ENCODE assay signal across 15 mouse cellular contexts in the genomic region with DNA sequence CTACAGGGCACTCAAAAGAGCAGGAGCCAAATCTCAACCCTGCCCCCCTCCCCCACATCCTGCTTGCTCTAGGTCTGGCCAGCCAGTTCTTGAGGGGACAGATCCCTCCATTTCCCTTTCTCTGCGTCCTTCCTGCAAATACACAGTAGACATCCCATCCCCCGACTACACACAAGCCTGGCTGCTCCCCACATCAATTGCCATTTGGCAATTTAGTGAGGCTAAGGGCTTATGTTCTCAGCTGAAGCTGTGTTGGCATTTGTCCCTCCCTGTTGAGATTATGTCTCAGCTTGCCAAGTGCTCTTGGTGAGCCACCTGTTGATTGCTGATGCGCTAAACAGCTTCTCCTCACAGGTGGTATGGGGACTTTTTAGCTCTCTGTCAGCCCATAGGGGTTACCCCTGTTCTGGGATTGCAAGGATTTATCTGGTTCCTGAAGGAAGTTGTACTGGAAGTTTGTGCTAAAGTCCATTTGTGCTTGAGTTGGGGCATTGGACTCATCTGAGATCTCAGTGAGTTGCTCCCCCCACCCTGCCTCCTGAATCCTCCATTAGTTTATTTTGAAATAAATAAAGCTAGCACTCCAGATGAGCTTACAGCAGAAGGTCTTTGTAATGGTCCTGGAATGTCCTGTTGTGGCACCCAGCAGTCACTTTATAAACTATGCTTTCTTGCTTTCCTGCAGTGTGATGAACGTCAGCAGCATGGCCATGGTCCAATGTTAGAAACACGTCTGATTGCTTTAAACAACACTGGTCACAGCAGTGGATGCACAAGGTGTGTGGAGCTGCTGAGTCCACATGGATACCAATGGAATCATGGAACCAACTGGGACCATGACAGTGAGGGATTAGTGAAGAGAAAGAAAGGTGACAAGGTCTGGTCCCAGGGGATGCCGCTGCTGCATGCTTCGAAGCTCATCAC.
A peak's percentile ranks its signal among the peaks of the same experiment; 100 is the strongest.
DNase-seq lines count a peak whose midpoint lies in the region; ATAC-seq and TF ChIP-seq lines count a peak whose summit lies in the region.
"Had no signal": no experiment of that assay in that cellular context is flagged by ENCODE, and none has a peak within 500 bp of the region (broad histone marks: within the 10 kb centered on the region; RNA-seq: fewer than 3 reads in every experiment).

No protein-coding gene starts in this region.

- H3K36me3 ChIP-seq in hindbrain, postnatal 0 days (ENCODE audit: insufficient read depth, low read length), result no peaks in the 10 kb centered on the region
- no peaks in the 10 kb centered on the region for H3K36me3 ChIP-seq in hindbrain, embryonic 14.5 days (replicated peaks; ENCODE audit: control insufficient read depth, insufficient read depth)
- H3K36me3 ChIP-seq: embryonic facial prominence, embryonic 12.5 days; limb, embryonic 13.5 days had no signal

- TF ChIP-seq CTCF in cerebellum, adult 2 months (IDR thresholded peaks at IDR 0.05; ENCODE audit: borderline replicate concordance, insufficient read depth, low read depth, low read length), result no peak
- TF ChIP-seq CTCF in hindbrain, postnatal 0 days (IDR thresholded peaks at IDR 0.05; ENCODE audit: low read depth), result no peak

- H3K4me2 ChIP-seq in hindbrain, postnatal 0 days (ENCODE audit: low read depth, low read length), result no peak overlapping the region
- H3K4me2 ChIP-seq in hindbrain, embryonic 14.5 days (replicated peaks), result no peak overlapping the region
- H3K4me2 ChIP-seq: embryonic facial prominence, embryonic 12.5 days; limb, embryonic 13.5 days had no signal

- H3K27me3 ChIP-seq in cerebellum, adult 2 months (ENCODE audit: control insufficient read depth, insufficient read depth, low read length), result no peaks in the 10 kb centered on the region; the same call in none of the 2 replicates
- no peaks in the 10 kb centered on the region for H3K27me3 ChIP-seq in hindbrain, postnatal 0 days (ENCODE audit: insufficient read depth, low read length)
- no peaks in the 10 kb centered on the region for H3K27me3 ChIP-seq in hindbrain, embryonic 14.5 days (ENCODE audit: control insufficient read depth, insufficient read depth, low read length)
- H3K27me3 ChIP-seq: embryonic facial prominence, embryonic 12.5 days had no signal

- 31% methylated on average over 7 of the region's 7 CpGs for WGBS in cerebellum, adult 2 months
- WGBS in hindbrain, postnatal 0 days, result 55% methylated on average over 7 of the region's 7 CpGs
- 70% methylated on average over 7 of the region's 7 CpGs for WGBS in hindbrain, embryonic 14.5 days

- H3K4me3 ChIP-seq in cerebellum, adult 2 months (replicated peaks; ENCODE audit: insufficient read depth, low read depth, low read length), result no peak overlapping the region
- no peak overlapping the region for H3K4me3 ChIP-seq in hindbrain, postnatal 0 days (ENCODE audit: low read length)
- no peak overlapping the region for H3K4me3 ChIP-seq in hindbrain, embryonic 14.5 days (replicated peaks; ENCODE audit: low read length)
- H3K4me3 ChIP-seq: embryonic facial prominence, embryonic 12.5 days; limb, embryonic 13.5 days; myocyte had no signal

- no peak for TF ChIP-seq POLR2A in cerebellum, adult 2 months (IDR thresholded peaks at IDR 0.05; ENCODE audit: borderline replicate concordance, insufficient read depth, low read length)

- no peak overlapping the region for H3K9ac ChIP-seq in hindbrain, postnatal 0 days (replicated peaks; ENCODE audit: low read length)
- no peak overlapping the region for H3K9ac ChIP-seq in hindbrain, embryonic 14.5 days
- H3K9ac ChIP-seq: embryonic facial prominence, embryonic 12.5 days; limb, embryonic 13.5 days had no signal

- no peaks in the 10 kb centered on the region; the same call in 1 of the 2 replicates for H3K4me1 ChIP-seq in cerebellum, adult 2 months (ENCODE audit: control insufficient read depth, insufficient read depth, low read length)
- H3K4me1 ChIP-seq in hindbrain, postnatal 0 days (ENCODE audit: insufficient read depth, low read length), result no peaks in the 10 kb centered on the region
- no peaks in the 10 kb centered on the region for H3K4me1 ChIP-seq in hindbrain, embryonic 14.5 days (replicated peaks; ENCODE audit: control insufficient read depth, insufficient read depth, low read length)
- H3K4me1 ChIP-seq: embryonic facial prominence, embryonic 12.5 days had no signal

- peak; percentile 47; the same call in 1 of the 2 replicates for ATAC-seq in hindbrain, postnatal 0 days
- no peak for ATAC-seq in hindbrain, embryonic 14.5 days (ENCODE audit: low FRiP score)
- ATAC-seq: intestine, postnatal 0 days had no signal

- no peak overlapping the region for H3K27ac ChIP-seq in cerebellum, adult 2 months (ENCODE audit: insufficient read depth, low read length)
- H3K27ac ChIP-seq in hindbrain, postnatal 0 days, result no peak overlapping the region
- no peak overlapping the region for H3K27ac ChIP-seq in hindbrain, embryonic 14.5 days
- H3K27ac ChIP-seq: embryonic facial prominence, embryonic 12.5 days; limb, embryonic 13.5 days had no signal

- no peaks in the 10 kb centered on the region for H3K9me3 ChIP-seq in hindbrain, postnatal 0 days (ENCODE audit: low read length)
- no peaks in the 10 kb centered on the region for H3K9me3 ChIP-seq in hindbrain, embryonic 14.5 days (ENCODE audit: control insufficient read depth, low read length)
- H3K9me3 ChIP-seq: embryonic facial prominence, embryonic 12.5 days; limb, embryonic 13.5 days had no signal

- DNase-seq in cerebellum, postnatal 14 days, result peak; percentile 61 to 63
- no peak for DNase-seq in cerebellum, adult 2 months
- peak; percentile 73 for DNase-seq in hindbrain, postnatal 0 days (ENCODE audit: low spot score)
- no peak for DNase-seq in hindbrain, embryonic 14.5 days (ENCODE audit: low spot score)
- peak; percentile 32 for DNase-seq in brain, adult 2 months (ENCODE audit: low read depth, low spot score)
- DNase-seq in layer of hippocampus, postnatal 10 days (ENCODE audit: low spot score in 2 of 2), result peak; percentile 16 to 39
- no peak for DNase-seq in thymus, postnatal 10 days (ENCODE audit: low spot score in 2 of 2)
- DNase-seq in spleen, adult 18-20 months, result no peak
- DNase-seq: adrenal gland, postnatal 14 days; cerebellum, adult 18-20 months; thymus, adult 18-20 months had no signal

Comparison
In these comparisons a context has a peak if more than half of its experiments do, and no peak if none do; other contexts are left out.
1. DNase-seq: peak in cerebellum, postnatal 14 days (2 of 2), hindbrain, postnatal 0 days (single experiment), brain, adult 2 months (single experiment) and layer of hippocampus, postnatal 10 days (2 of 2); none in cerebellum, adult 2 months (0 of 2), hindbrain, embryonic 14.5 days (single experiment), thymus, postnatal 10 days (0 of 2) and spleen, adult 18-20 months (0 of 2).